Mouse (Mus musculus) forebrain, embryonic 11.5 days (tissue): ENCODE measurements around the gene Lrrk1. TPM values are rescaled to one million over a fixed set of nuclear protein-coding genes. Genes with fewer than 3 reads are reported as not detected.

Source experiments
- ATAC-seq: fragments of 200-750 bp; cut with Nextera tagmentation; replicated peaks from 2 replicates; pipeline ENCODE4 v1.8.0; 2017; ENCODE audit warnings: moderate TSS enrichment; ENCODE audit not compliant: low FRiP score
- DNase-seq: peaks from one replicate; pipeline ENCODE4 v3.0.0-alpha.2; 2017; ENCODE audit warnings: low spot score
- H3K27ac ChIP-seq: fragments of 300-500 bp; sonication (generic); 2 replicates; pipeline ENCODE4 v1.5.1; 2014; ENCODE audit warnings: low read depth, low read length
- H3K27me3 ChIP-seq: fragments of 300-500 bp; sonication (generic); 2 replicates; pipeline ENCODE4 v1.6.1; 2014; ENCODE audit warnings: mild to moderate bottlenecking, low read length, mixed read lengths; ENCODE audit not compliant: control insufficient read depth, insufficient read depth
- H3K36me3 ChIP-seq: fragments of 300-500 bp; sonication (generic); 2 replicates; pipeline ENCODE4 v1.6.1; 2014; ENCODE audit warnings: mild to moderate bottlenecking, low read length, moderate library complexity, mixed read lengths; ENCODE audit not compliant: control insufficient read depth, insufficient read depth
- H3K4me1 ChIP-seq: fragments of 300-500 bp; sonication (generic); replicated peaks from 2 replicates; pipeline ENCODE4 v1.6.1; 2014; ENCODE audit warnings: low read length, mixed read lengths; ENCODE audit not compliant: control insufficient read depth, insufficient read depth
- H3K4me2 ChIP-seq: fragments of 300-500 bp; sonication (generic); 2 replicates; pipeline ENCODE4 v1.6.1; 2014; ENCODE audit warnings: low read depth, mild to moderate bottlenecking, low read length, moderate library complexity, mixed read lengths; ENCODE audit not compliant: severe bottlenecking
- H3K4me3 ChIP-seq: fragments of 300-500 bp; sonication (generic); 2 replicates; pipeline ENCODE4 v1.5.1; 2014; ENCODE audit warnings: low read depth, low read length
- H3K9ac ChIP-seq: fragments of 300-500 bp; sonication (generic); 2 replicates; pipeline ENCODE4 v1.6.1; 2014; ENCODE audit warnings: low read length
- H3K9me3 ChIP-seq: fragments of 300-500 bp; sonication (generic); 2 replicates; pipeline ENCODE4 v1.6.1; 2016; ENCODE audit warnings: low read length, mixed read lengths; ENCODE audit not compliant: control insufficient read depth
- WGBS: fragments of 180-500 bp; shearing (Covaris S2); extraction: QIAGEN DNeasy Blood & Tissue Kit; methylation state at CpG from one replicate; pipeline ENCODE4 v1.1.7; 2014; 5-methylcytosine and 5-hydroxymethylcytosine counted together
- polyA plus RNA-seq: library from polyadenylated mRNA; unstranded; fragments of >200 nt; fragmentation: Nextera tagmentation; extraction: Ambion mirVana; gene quantifications from 2 replicates; pipeline ENCODE4 v1.2.1, GENCODE M21; 2014

Gene Lrrk1
- polyA plus RNA-seq, 1 experiment from 2014 or later: 3.3 TPM

DNA sequence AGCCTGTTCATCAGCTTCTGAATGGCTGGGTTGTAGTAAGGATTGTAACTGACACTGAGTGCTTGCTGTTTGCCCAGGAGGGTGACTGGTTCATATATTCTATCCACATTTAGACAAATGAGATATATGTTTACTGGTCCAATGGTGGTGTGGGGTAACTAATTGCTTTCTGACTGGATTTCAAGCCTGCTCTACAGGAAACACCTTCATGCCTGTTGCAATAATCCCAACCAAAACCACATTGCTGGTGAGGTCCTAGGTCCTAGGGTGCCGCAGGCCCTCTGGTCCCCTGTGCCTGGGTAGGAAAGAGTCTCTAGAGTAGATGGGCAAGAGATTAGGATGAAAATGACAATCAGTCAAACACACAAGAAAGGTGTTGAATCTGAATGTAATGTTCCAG is 175.3 kb downstream of the Lrrk1 start:
- Histone ChIP-seq H3K36me3 (no peaks in the 10 kb centered on the region), H3K4me2 (no peak overlapping the region), H3K27ac (no peak overlapping the region), H3K27me3 (no peaks in the 10 kb centered on the region), H3K4me1 (no peaks in the 10 kb centered on the region), H3K9me3 (no peaks in the 10 kb centered on the region), H3K9ac (no peak overlapping the region), H3K4me3 (no peak overlapping the region)
- WGBS: 92% methylated on average over 1 of the region's 1 CpGs
- DNase-seq (peak; percentile 26), ATAC-seq (no peak)

DNA sequence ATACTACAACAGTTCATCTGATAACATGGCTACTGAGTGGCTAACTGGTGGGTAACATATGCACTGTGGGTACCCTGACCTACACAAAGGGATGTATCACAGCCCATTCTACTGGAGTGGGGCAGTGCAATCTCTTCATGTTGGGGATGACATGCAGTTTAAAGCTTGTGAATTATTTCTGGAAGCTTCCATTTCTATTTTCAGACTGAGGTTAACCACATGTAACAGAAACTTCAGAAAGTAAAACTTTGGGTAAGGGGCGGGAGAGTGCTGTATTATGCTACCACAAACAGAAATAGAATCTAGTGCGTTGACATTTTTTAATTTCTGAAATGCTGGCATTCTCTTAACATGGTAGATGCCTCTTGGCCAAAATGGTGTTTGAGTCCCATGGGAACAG is 178.2 kb downstream of the Lrrk1 start:
- no peaks in the 10 kb centered on the region for H3K36me3 ChIP-seq
- no peak overlapping the region for H3K9ac ChIP-seq
- 91% methylated on average over 2 of the region's 2 CpGs for WGBS
- no peaks in the 10 kb centered on the region for H3K9me3 ChIP-seq
- H3K27ac ChIP-seq: no peak overlapping the region
- H3K4me1 ChIP-seq: no peaks in the 10 kb centered on the region
- DNase-seq: no peak
- no peak overlapping the region for H3K4me3 ChIP-seq
- no peak for ATAC-seq
- no peak overlapping the region for H3K4me2 ChIP-seq
- no peaks in the 10 kb centered on the region for H3K27me3 ChIP-seq

GRCm38 (mm10) chr7:66201657-66202056 is 186.5 kb downstream of the Lrrk1 start:
- Histone ChIP-seq H3K4me3 (no peak overlapping the region), H3K27ac (no peak overlapping the region), H3K36me3 (no peaks in the 10 kb centered on the region), H3K4me1 (no peaks in the 10 kb centered on the region), H3K27me3 (no peaks in the 10 kb centered on the region), H3K4me2 (no peak overlapping the region), H3K9me3 (no peaks in the 10 kb centered on the region), H3K9ac (no peak overlapping the region)
- ATAC-seq (no peak), DNase-seq (no peak)
- WGBS: 84% methylated on average over 2 of the region's 2 CpGs

- 70% methylated on average over 8 of the region's 8 CpGs for WGBS
- no peak overlapping the region for H3K27ac ChIP-seq
- DNase-seq (no peak), ATAC-seq (no peak)
- H3K9me3 ChIP-seq: no peaks in the 10 kb centered on the region
- no peak overlapping the region for H3K9ac ChIP-seq
- no peak overlapping the region for H3K4me3 ChIP-seq
- H3K36me3 ChIP-seq: no peaks in the 10 kb centered on the region
- no peaks in the 10 kb centered on the region for H3K27me3 ChIP-seq
- no peak overlapping the region for H3K4me2 ChIP-seq
- H3K4me1 ChIP-seq: no peaks in the 10 kb centered on the region
These were observed 187.2 kb downstream of the Lrrk1 start for GRCm38 (mm10) chr7:66200791-66201450.

DNA sequence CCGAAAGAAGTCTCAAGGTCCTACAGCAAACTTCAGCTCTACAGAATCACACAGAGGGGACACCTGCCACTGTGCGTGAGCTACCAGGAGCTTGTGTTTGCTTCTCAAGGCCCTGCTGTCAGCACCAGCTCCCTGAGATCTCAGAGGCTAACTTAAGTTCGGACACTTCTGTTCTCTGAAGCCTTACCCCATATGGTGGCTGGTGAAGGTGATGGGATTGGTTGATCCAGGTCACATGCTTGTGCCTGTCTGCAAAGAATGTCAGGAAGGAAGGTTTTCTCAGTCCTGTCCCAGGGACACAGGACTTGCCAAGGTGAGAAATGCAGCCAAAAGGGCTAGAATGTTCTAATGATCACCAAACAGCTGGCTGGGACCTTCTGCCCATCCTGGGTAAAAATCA is 187.8 kb downstream of the Lrrk1 start:
- Histone ChIP-seq H3K9ac (no peak overlapping the region), H3K4me1 (no peaks in the 10 kb centered on the region), H3K4me3 (no peak overlapping the region), H3K4me2 (no peak overlapping the region), H3K36me3 (no peaks in the 10 kb centered on the region), H3K27me3 (no peaks in the 10 kb centered on the region), H3K27ac (no peak overlapping the region), H3K9me3 (no peaks in the 10 kb centered on the region)
- 90% methylated on average over 3 of the region's 3 CpGs for WGBS
- ATAC-seq (no peak), DNase-seq (no peak)

DNA sequence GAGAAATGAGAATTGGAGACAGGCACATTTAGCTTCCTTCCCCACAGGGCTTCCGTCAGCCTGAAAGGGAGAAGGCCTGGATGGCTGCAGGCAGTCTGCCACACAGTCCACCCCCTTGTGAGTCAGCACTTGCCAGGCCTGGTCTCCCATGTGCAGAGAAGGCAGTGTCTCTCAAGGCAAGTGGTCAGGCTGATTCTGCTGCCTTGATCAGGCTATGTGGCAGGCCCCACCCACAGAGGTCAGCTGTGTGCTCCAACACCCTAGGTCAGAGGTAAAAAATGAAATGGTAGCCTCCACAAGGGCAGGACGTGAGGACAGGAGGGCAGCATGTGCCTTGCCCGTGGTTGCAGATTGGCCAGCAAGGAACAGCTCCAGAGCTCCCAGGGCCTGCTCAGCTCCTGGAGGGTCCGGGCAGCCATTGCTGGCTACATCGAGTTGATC is 188.7 kb downstream of the Lrrk1 start:
- no peak for DNase-seq
- H3K27ac ChIP-seq: 0 out of 2 replicates have a peak overlapping the region, but pooled peaks have one; percentile 2
- H3K9me3 ChIP-seq: no peaks in the 10 kb centered on the region
- peak; percentile 61; the same call in 1 of the 2 replicates for ATAC-seq
- no peaks in the 10 kb centered on the region for H3K4me1 ChIP-seq
- no peaks in the 10 kb centered on the region for H3K36me3 ChIP-seq
- H3K4me2 ChIP-seq: no peak overlapping the region
- H3K4me3 ChIP-seq: no peak overlapping the region
- H3K9ac ChIP-seq: no peak overlapping the region
- H3K27me3 ChIP-seq: no peaks in the 10 kb centered on the region
- 80% methylated on average over 5 of the region's 5 CpGs for WGBS

DNA sequence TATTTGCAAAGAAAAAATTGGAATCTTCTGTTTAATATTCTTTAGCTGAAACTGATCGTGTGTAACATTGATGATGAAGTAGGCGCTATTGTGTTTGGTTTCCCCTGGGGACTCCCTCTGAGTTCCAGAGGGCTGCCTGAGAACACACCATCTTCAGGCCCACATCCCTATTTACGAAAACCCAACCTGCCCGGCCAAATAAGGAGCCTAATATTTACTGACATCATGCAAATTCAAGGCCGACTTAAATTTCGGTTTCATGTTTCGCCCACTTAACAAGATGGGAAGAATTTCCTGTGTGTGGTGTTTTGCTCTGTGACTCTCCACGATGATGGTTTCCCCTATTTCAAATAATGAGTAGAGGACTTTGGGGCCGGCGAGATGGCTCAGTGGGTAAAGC is 189.7 kb downstream of the Lrrk1 start:
- DNase-seq: no peak
- no peak overlapping the region for H3K27ac ChIP-seq
- WGBS: 86% methylated on average over 10 of the region's 10 CpGs
- H3K4me1 ChIP-seq: no peaks in the 10 kb centered on the region
- H3K9ac ChIP-seq: no peak overlapping the region
- H3K36me3 ChIP-seq: no peaks in the 10 kb centered on the region
- H3K27me3 ChIP-seq: no peaks in the 10 kb centered on the region
- no peak overlapping the region for H3K4me2 ChIP-seq
- no peaks in the 10 kb centered on the region for H3K9me3 ChIP-seq
- no peak overlapping the region for H3K4me3 ChIP-seq
- ATAC-seq: no peak

DNA sequence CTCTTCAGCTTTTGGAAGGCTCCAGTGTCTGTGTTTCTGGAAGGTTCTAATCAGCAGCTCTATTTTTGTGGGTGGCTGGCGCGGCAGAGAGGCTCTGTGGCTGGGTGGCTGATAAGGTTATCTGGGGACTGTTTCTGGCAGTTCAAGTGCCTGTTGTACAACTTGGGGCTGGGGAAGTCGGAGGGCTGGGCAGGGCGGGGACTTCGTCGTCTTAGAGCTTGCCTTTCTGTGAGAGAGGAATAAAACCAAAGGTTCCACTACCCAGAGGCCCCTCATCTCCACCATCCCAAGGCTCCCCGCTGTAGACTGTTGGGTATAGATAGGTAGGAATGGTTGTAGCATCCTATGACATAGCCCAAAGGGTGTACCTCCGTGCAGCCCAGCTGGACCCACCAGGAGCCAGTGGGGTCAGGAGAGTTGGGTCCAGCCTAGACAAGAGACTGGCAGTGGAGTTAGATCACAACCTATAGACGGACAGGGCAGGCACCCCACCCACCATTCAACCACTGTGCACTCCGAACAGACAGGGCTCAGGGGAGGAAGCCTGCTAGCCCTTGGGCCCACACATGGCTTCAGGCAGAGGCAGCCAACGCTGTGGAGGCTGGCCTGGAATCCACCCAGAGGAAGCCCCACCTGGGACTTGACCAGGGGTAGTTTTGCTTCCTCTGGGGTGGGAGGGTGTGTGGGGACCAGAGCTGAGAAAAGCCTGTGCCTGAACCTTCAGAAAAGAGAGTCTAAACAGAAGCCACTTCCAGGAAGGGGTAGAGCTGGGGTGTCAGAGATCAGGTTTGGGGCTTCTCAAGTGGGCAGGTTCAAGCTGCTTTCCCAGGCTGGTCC is 191.3 kb downstream of the Lrrk1 start:
- DNase-seq: no peak
- no peak for ATAC-seq
- H3K27ac ChIP-seq: no peak overlapping the region
- H3K4me3 ChIP-seq: no peak overlapping the region
- no peaks in the 10 kb centered on the region for H3K4me1 ChIP-seq
- no peaks in the 10 kb centered on the region for H3K36me3 ChIP-seq
- no peak overlapping the region for H3K9ac ChIP-seq
- H3K4me2 ChIP-seq: no peak overlapping the region
- WGBS: 86% methylated on average over 11 of the region's 11 CpGs
- no peaks in the 10 kb centered on the region for H3K27me3 ChIP-seq
- no peaks in the 10 kb centered on the region for H3K9me3 ChIP-seq
